Mouse (Mus musculus): ENCODE measurements at regions not wholly inside any gene's neighbourhood (a gene's known extent, or its start where the extent isn't known, plus 50 kb on each side); places are given as distances from the start of the nearest gene placed in this dataset.

DNA sequence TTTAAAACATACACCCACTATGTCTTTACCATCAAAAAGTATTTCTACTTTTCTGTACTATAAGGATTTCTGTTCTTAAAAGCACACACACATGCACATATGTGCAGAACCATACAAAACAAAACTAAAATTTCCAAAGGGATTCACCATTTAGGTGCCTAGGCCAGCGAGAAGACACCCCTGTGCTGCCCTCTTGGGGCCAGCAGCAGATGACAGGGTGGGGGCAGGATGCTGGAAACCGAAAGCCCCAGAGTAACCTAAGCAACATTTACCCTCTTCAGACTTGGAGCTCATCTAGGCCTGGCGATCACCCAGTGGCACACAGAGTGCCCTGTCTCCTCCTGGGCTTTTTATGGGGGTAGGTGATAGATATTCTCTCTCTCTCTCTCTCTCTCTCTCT lies 97.3 kb downstream of the Mrm1 start:
- in situ Hi-C loops (cut with MboI; ENCODE audit: low sequenced_read_pairs in 2 of 2, unreplicated experiment in 2 of 2) = no loop called here
- DNase-seq (ENCODE audit: low read depth, low spot score) = no peak
- Histone ChIP-seq H3K27ac (ENCODE audit: insufficient read depth, low read depth, low read length, poor library complexity, severe bottlenecking) (no peak overlapping the region), H3K36me3 (ENCODE audit: control insufficient read depth, insufficient read depth, low read length, poor library complexity, severe bottlenecking) (no peaks in the 10 kb centered on the region), H3K4me3 (ENCODE audit: insufficient read depth in 1 of 2, low read depth in 1 of 2, low read length in 2 of 2, poor library complexity in 1 of 2, severe bottlenecking in 1 of 2) (no peak overlapping the region), H3K9ac (ENCODE audit: insufficient read depth, low read depth, low read length, poor library complexity, severe bottlenecking) (no peak overlapping the region), H3K9me3 (ENCODE audit: control insufficient read depth, insufficient read depth, low read depth, low read length) (no peaks in the 10 kb centered on the region), H3K4me1 (ENCODE audit: control insufficient read depth in 2 of 2, insufficient read depth in 2 of 2, low read length in 2 of 2, poor library complexity in 1 of 2) (peaks cover 0 to 3% of the 10 kb centered on the region in 2 experiments; a peak in 1 of 4 replicates)
- no peak for TF ChIP-seq HCFC1 (IDR thresholded peaks at IDR 0.05; ENCODE audit: borderline replicate concordance, insufficient read depth, low read length)
- no peak for TF ChIP-seq ZNF384 (IDR thresholded peaks at IDR 0.05; ENCODE audit: low read depth, low read length)
- TF ChIP-seq ZC3H11A (IDR thresholded peaks at IDR 0.05; ENCODE audit: borderline replicate concordance, low read depth, low read length) = no peak
- no peak for TF ChIP-seq CHD2 (IDR thresholded peaks at IDR 0.05; ENCODE audit: low read depth, low read length)
- no peak for TF ChIP-seq MAFK (IDR thresholded peaks at IDR 0.05; ENCODE audit: insufficient read depth, low read depth, low read length)

DNA sequence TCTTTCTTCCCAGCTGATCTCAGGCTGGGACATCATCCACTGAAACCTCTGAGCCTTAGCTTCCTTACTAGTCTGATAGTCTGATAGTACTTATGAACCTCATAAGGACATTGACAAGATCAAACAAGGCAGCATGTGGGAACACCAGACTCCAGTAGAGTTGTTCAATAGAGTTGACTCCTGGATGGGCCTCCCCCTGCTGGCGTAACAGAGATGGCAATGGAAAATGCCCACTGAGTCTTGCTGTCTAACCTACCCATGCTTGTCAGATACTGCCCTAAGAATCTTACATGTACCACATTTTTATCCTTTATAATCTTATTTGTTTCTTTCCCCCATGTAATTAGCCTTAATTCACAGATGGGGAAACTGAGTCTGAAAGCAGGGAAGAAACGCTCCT lies 98.2 kb downstream of the Mrm1 start:
- H3K27ac ChIP-seq (ENCODE audit: insufficient read depth, low read depth, low read length, poor library complexity, severe bottlenecking) = no peak overlapping the region
- in situ Hi-C loops (cut with MboI; ENCODE audit: low sequenced_read_pairs in 2 of 2, unreplicated experiment in 2 of 2) = no loop called here
- no peak for DNase-seq (ENCODE audit: low read depth, low spot score)

DNA sequence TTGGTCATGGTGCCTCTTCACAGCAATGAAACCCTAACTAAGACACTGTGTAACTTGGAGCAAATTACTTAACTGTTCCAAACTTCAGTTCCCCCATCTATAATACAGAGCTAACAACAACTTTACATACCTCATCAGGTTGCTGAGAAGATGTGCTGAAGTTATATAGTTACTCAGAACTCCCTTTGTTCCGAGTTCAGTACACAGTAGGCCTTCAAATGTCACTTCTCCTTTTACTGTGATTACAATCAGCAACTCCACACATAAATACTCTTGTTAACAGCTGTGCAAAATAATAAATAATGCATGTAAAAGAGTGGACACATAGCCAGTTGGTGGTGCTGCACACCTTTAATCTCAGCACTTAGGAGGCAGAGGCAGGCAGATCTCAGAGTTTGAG lies 99.5 kb downstream of the Mrm1 start:
- no peak overlapping the region for H3K9ac ChIP-seq (ENCODE audit: insufficient read depth, low read depth, low read length, poor library complexity, severe bottlenecking)
- H3K4me1 ChIP-seq (ENCODE audit: control insufficient read depth in 2 of 2, insufficient read depth in 2 of 2, low read length in 2 of 2, poor library complexity in 1 of 2) = peaks cover 0 to 3% of the 10 kb centered on the region in 2 experiments; a peak in 1 of 4 replicates
- no peak overlapping the region for H3K4me3 ChIP-seq (ENCODE audit: insufficient read depth in 1 of 2, low read depth in 1 of 2, low read length in 2 of 2, poor library complexity in 1 of 2, severe bottlenecking in 1 of 2)
- no peak for DNase-seq (ENCODE audit: low read depth, low spot score)
- H3K27ac ChIP-seq (ENCODE audit: insufficient read depth, low read depth, low read length, poor library complexity, severe bottlenecking) = no peak overlapping the region
- in situ Hi-C loops (cut with MboI; ENCODE audit: low sequenced_read_pairs in 2 of 2, unreplicated experiment in 2 of 2) = no loop called here
- H3K36me3 ChIP-seq (ENCODE audit: control insufficient read depth, insufficient read depth, low read length, poor library complexity, severe bottlenecking) = no peaks in the 10 kb centered on the region
- H3K9me3 ChIP-seq (ENCODE audit: control insufficient read depth, insufficient read depth, low read depth, low read length) = no peaks in the 10 kb centered on the region
- TF ChIP-seq CHD2 (IDR thresholded peaks at IDR 0.05; ENCODE audit: low read depth, low read length) = no peak
- TF ChIP-seq ZNF384 (IDR thresholded peaks at IDR 0.05; ENCODE audit: low read depth, low read length) = no peak
- TF ChIP-seq MAFK (IDR thresholded peaks at IDR 0.05; ENCODE audit: insufficient read depth, low read depth, low read length) = no peak
- TF ChIP-seq HCFC1 (IDR thresholded peaks at IDR 0.05; ENCODE audit: borderline replicate concordance, insufficient read depth, low read length) = no peak
- TF ChIP-seq ZC3H11A (IDR thresholded peaks at IDR 0.05; ENCODE audit: borderline replicate concordance, low read depth, low read length) = no peak

More for the DNA sequence above, 98.2 kb downstream of the Mrm1 start:
- no peaks in the 10 kb centered on the region for H3K9me3 ChIP-seq (ENCODE audit: control insufficient read depth, insufficient read depth, low read depth, low read length)
- H3K4me1 ChIP-seq (ENCODE audit: control insufficient read depth in 2 of 2, insufficient read depth in 2 of 2, low read length in 2 of 2, poor library complexity in 1 of 2) = peaks cover 0 to 3% of the 10 kb centered on the region in 2 experiments; a peak in 1 of 4 replicates
- no peaks in the 10 kb centered on the region for H3K36me3 ChIP-seq (ENCODE audit: control insufficient read depth, insufficient read depth, low read length, poor library complexity, severe bottlenecking)
- no peak overlapping the region for H3K9ac ChIP-seq (ENCODE audit: insufficient read depth, low read depth, low read length, poor library complexity, severe bottlenecking)
- TF ChIP-seq ZC3H11A (IDR thresholded peaks at IDR 0.05; ENCODE audit: borderline replicate concordance, low read depth, low read length) = no peak
- no peak overlapping the region for H3K4me3 ChIP-seq (ENCODE audit: insufficient read depth in 1 of 2, low read depth in 1 of 2, low read length in 2 of 2, poor library complexity in 1 of 2, severe bottlenecking in 1 of 2)

DNA sequence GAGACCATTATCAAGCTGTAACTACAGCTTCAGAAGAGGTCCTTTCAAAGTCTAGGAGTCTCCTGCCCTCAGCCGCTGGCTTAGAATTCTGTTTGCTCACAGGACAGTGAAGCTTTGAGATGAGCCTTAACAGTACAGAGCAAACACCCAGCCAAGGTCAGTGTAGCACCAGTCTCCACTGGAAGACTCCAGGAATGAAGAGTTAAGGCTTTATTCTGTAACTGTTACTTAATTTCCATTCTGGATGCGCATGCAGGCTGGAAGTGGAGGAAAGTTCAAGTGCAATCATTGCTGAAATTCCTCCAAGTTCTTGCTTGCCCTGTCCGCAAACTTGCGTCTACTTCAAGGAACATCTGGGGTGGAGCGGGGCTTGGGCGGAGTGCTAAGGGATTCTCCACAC lies 106.6 kb downstream of the Mrm1 start:
- in situ Hi-C loops (cut with MboI; ENCODE audit: low sequenced_read_pairs in 2 of 2, unreplicated experiment in 2 of 2) = no loop called here
- no peak for DNase-seq (ENCODE audit: low read depth, low spot score)
- TF ChIP-seq ZNF384 (IDR thresholded peaks at IDR 0.05; ENCODE audit: low read depth, low read length) = no peak
- no peak for TF ChIP-seq ZC3H11A (IDR thresholded peaks at IDR 0.05; ENCODE audit: borderline replicate concordance, low read depth, low read length)
- no peak for TF ChIP-seq MAFK (IDR thresholded peaks at IDR 0.05; ENCODE audit: insufficient read depth, low read depth, low read length)
- no peak for TF ChIP-seq HCFC1 (IDR thresholded peaks at IDR 0.05; ENCODE audit: borderline replicate concordance, insufficient read depth, low read length)
- TF ChIP-seq CHD2 (IDR thresholded peaks at IDR 0.05; ENCODE audit: low read depth, low read length) = no peak
- Histone ChIP-seq H3K9me3 (ENCODE audit: control insufficient read depth, insufficient read depth, low read depth, low read length) (no peaks in the 10 kb centered on the region), H3K4me3 (ENCODE audit: insufficient read depth in 1 of 2, low read depth in 1 of 2, low read length in 2 of 2, poor library complexity in 1 of 2, severe bottlenecking in 1 of 2) (no peak overlapping the region), H3K4me1 (ENCODE audit: control insufficient read depth in 2 of 2, insufficient read depth in 2 of 2, low read length in 2 of 2, poor library complexity in 1 of 2) (peaks cover 2 to 5% of the 10 kb centered on the region in 2 experiments; a peak in 1 of 4 replicates), H3K36me3 (ENCODE audit: control insufficient read depth, insufficient read depth, low read length, poor library complexity, severe bottlenecking) (no peaks in the 10 kb centered on the region), H3K9ac (ENCODE audit: insufficient read depth, low read depth, low read length, poor library complexity, severe bottlenecking) (no peak overlapping the region), H3K27ac (ENCODE audit: insufficient read depth, low read depth, low read length, poor library complexity, severe bottlenecking) (no peak overlapping the region)

DNA sequence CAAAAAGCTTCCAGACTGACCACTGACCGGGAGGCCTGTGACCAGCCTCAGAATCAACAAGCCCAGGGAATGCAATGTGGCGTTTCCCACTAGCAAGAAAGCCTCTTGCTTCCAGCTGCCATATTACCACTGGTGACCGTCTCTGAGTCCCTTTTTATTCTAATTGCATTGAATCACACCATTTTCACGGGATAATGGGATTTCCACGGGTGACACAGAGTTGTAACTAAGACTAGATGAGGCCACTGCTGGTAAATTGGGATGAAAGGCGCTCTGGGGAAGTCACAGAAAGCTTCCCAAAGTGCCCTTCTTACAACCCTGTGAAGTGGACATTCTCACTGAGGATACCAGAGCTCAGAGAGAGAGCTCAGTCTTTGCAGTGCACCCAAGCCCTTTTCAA lies 107.4 kb downstream of the Mrm1 start:
- H3K27ac ChIP-seq (ENCODE audit: insufficient read depth, low read depth, low read length, poor library complexity, severe bottlenecking) = no peak overlapping the region
- no peak overlapping the region for H3K9ac ChIP-seq (ENCODE audit: insufficient read depth, low read depth, low read length, poor library complexity, severe bottlenecking)
- no peaks in the 10 kb centered on the region for H3K36me3 ChIP-seq (ENCODE audit: control insufficient read depth, insufficient read depth, low read length, poor library complexity, severe bottlenecking)
- H3K9me3 ChIP-seq (ENCODE audit: control insufficient read depth, insufficient read depth, low read depth, low read length) = no peaks in the 10 kb centered on the region
- DNase-seq (ENCODE audit: low read depth, low spot score) = no peak
- H3K4me3 ChIP-seq (ENCODE audit: insufficient read depth in 1 of 2, low read depth in 1 of 2, low read length in 2 of 2, poor library complexity in 1 of 2, severe bottlenecking in 1 of 2) = no peak overlapping the region
- H3K4me1 ChIP-seq (ENCODE audit: control insufficient read depth in 2 of 2, insufficient read depth in 2 of 2, low read length in 2 of 2, poor library complexity in 1 of 2) = peaks cover 2 to 8% of the 10 kb centered on the region in 2 experiments; a peak in 2 of 4 replicates
- in situ Hi-C loops (cut with MboI; ENCODE audit: low sequenced_read_pairs in 2 of 2, unreplicated experiment in 2 of 2) = no loop called here
- TF ChIP-seq HCFC1 (IDR thresholded peaks at IDR 0.05; ENCODE audit: borderline replicate concordance, insufficient read depth, low read length) (no peak), MAFK (IDR thresholded peaks at IDR 0.05; ENCODE audit: insufficient read depth, low read depth, low read length) (no peak), CHD2 (IDR thresholded peaks at IDR 0.05; ENCODE audit: low read depth, low read length) (no peak), ZC3H11A (IDR thresholded peaks at IDR 0.05; ENCODE audit: borderline replicate concordance, low read depth, low read length) (no peak), ZNF384 (IDR thresholded peaks at IDR 0.05; ENCODE audit: low read depth, low read length) (no peak)
